Mouse (Mus musculus) hindbrain, embryonic 14.5 days (tissue): ENCODE results near the gene Six3. TPM values are rescaled to one million over a fixed set of nuclear protein-coding genes. Genes with fewer than 3 reads are reported as not detected.

ENCODE experiments used
- ATAC-seq: fragments of 200-750 bp; cut with Nextera tagmentation; 2 replicates; pipeline ENCODE4 v1.8.0; 2017; ENCODE audit warnings: moderate number of reproducible peaks, mild to moderate bottlenecking, moderate TSS enrichment, moderate library complexity; ENCODE audit not compliant: low FRiP score
- DNase-seq: peaks from one replicate; pipeline ENCODE4 v3.0.0-alpha.2; 2015; ENCODE audit warnings: low spot score
- H3K27ac ChIP-seq: fragments of 300-500 bp; sonication (generic); 2 replicates; pipeline ENCODE4 v1.5.1; 2014; ENCODE audit warnings: mild to moderate bottlenecking, moderate library complexity
- H3K27me3 ChIP-seq: fragments of 300-500 bp; sonication (generic); 2 replicates; pipeline ENCODE4 v1.6.1; 2014; ENCODE audit warnings: mild to moderate bottlenecking, low read length, mixed read lengths; ENCODE audit not compliant: control insufficient read depth, insufficient read depth
- H3K36me3 ChIP-seq: fragments of 300-500 bp; sonication (generic); replicated peaks from 2 replicates; pipeline ENCODE4 v1.6.1; 2014; ENCODE audit not compliant: control insufficient read depth, insufficient read depth
- H3K4me1 ChIP-seq: fragments of 300-500 bp; sonication (generic); replicated peaks from 2 replicates; pipeline ENCODE4 v1.6.1; 2014; ENCODE audit warnings: antibody characterized with exemption, low read length, mixed read lengths; ENCODE audit not compliant: control insufficient read depth, insufficient read depth
- H3K4me2 ChIP-seq: fragments of 300-500 bp; sonication (generic); replicated peaks from 2 replicates; pipeline ENCODE4 v1.6.1; 2014; ENCODE audit warnings: mild to moderate bottlenecking, moderate library complexity
- H3K4me3 ChIP-seq: fragments of 300-500 bp; sonication (generic); replicated peaks from 2 replicates; pipeline ENCODE4 v1.5.1; 2014; ENCODE audit warnings: mild to moderate bottlenecking, low read length
- H3K9ac ChIP-seq: fragments of 300-500 bp; sonication (generic); 2 replicates; pipeline ENCODE4 v1.6.1; 2014
- H3K9me3 ChIP-seq: fragments of 300-500 bp; sonication (generic); 2 replicates; pipeline ENCODE4 v1.6.1; 2016; ENCODE audit warnings: low read length; ENCODE audit not compliant: control insufficient read depth
- WGBS: fragments of 180-500 bp; shearing (Covaris S2); extraction: QIAGEN DNeasy Blood & Tissue Kit; methylation state at CpG from one replicate; pipeline ENCODE4 v1.1.7; 2014; 5-methylcytosine and 5-hydroxymethylcytosine counted together
- polyA plus RNA-seq: library from polyadenylated mRNA; unstranded; fragments of >200 nt; fragmentation: Nextera tagmentation; extraction: Ambion mirVana; gene quantifications from 2 replicates; pipeline ENCODE4 v1.2.1, GENCODE M21; 2014

Six3 gene
- polyA plus RNA-seq, 1 experiment from 2014 or later, result not detected

DNA sequence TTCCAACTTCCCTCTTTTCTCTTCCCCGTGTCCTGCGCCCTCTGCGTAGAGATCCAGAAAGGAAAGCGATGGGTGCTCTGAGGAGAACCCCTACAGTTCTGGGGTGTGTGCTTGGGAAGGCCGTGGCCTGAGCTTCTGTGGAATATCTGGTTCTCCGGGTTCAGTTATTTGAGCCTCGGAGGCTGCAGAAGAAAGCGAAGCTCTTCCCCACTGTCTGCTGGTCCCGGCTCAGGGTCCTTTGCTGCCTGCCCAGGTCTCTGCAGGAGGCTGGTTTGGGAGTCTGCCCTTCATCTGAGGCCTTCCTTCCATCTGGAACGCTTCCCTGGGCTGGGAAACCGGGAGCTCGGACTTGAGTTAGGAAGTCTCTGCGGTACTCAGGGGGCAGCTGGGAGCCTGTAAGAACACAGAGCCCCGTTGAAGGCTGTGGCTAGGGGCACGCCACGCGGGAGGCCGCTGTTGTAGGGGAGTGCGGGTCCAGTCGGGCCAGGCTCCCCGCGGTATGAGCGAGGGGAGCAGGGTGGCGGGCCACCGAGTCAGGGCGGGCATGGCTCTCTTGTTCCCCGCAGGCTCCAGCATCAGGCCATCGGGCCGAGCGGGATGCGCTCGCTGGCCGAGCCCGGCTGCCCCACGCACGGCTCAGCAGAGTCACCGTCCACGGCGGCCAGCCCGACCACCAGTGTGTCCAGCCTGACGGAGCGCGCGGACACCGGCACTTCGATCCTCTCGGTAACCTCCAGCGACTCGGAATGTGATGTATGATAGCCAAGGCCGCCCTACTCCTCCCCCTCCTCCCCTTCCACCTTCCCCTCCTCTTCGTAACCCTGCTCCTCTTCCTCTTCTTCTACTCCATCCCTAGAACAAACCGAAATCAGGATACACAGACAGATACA is 10.0 kb downstream of the Six3 start:
- Histone ChIP-seq H3K4me3 (no peak overlapping the region), H3K36me3 (no peaks in the 10 kb centered on the region), H3K27ac (no peak overlapping the region), H3K27me3 (peaks cover 97% of the 10 kb centered on the region), H3K4me2 (no peak overlapping the region), H3K9ac (no peak overlapping the region), H3K4me1 (peaks cover 8% of the 10 kb centered on the region; the same call in 1 of the 2 replicates), H3K9me3 (no peaks in the 10 kb centered on the region)
- under 1% methylated on average over 51 of the region's 52 CpGs for WGBS
- no peak for DNase-seq
- ATAC-seq, result no peak

DNA sequence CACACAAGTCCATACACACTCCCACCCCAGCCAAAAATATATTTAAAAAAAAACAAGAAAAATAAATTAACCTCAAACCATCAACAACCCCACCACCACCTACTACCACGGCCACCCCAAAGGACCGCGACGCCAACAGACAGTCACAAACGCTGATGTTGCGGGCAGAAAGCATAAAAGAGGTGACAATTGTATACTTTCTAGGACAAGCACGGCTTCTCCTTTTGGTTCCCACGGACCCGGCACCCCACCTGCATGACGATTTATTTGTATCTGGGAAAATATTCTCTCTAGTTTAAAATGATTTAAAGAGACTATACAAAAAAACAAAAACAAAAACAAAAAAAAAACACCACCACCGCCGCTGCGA is 10.6 kb downstream of the Six3 start:
- Histone ChIP-seq H3K4me3 (no peak overlapping the region), H3K36me3 (no peaks in the 10 kb centered on the region), H3K27ac (no peak overlapping the region), H3K4me1 (peaks cover 8% of the 10 kb centered on the region; the same call in 1 of the 2 replicates), H3K9me3 (no peaks in the 10 kb centered on the region), H3K9ac (no peak overlapping the region), H3K4me2 (no peak overlapping the region), H3K27me3 (peaks cover 98% of the 10 kb centered on the region)
- DNase-seq, result no peak
- WGBS, result 1% methylated on average over 13 of the region's 13 CpGs
- no peak for ATAC-seq

DNA sequence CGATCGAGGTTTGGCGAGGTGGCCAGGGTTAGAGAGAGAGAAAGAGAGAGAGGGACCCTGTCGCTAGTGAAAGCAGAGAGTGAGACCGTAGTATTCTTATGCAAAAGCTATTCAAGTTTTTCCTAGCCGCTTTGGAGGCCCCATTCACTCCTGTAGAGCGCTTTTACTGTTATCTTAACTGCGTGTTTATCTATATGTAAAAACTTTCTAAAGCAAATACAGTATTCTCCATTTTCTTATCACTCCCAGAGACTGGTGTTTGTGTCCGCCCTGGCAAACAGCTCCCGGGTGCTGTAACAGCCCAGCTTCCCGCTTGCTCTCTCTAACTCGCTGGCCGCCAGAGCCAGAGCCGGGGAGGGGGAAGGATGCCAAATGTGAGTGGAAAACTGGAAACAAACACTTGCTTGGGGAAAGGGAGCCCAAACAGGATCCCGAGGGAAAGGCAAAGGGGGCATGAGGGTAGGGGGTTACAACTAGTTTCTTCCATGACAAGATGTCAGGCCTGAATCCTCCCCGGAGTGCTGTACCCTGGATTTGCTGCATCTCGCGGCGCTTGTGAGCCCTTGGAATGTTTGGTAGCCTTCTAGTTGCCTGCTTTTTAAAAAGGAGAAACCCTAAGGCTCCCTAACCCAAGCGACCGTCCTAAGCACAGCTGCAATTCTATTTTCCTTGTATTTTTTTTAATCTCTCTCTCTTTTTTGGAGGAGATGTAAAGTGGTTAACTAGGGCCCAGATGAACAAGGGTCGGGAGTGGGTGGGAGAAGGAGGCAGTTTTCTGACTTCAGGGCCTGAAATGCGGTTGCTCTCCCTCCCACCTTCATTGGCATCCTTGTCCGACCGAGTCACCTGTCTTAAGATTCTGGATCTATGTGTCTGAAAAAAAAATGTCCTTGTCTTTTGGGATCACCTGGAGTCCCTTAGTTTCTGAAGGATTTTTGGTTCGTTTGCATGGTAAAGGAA is 11.9 kb downstream of the Six3 start:
- Histone ChIP-seq H3K4me2 (no peak overlapping the region), H3K27me3 (peaks cover 98% of the 10 kb centered on the region), H3K36me3 (no peaks in the 10 kb centered on the region), H3K9me3 (no peaks in the 10 kb centered on the region), H3K4me3 (no peak overlapping the region), H3K4me1 (peaks cover 8% of the 10 kb centered on the region; the same call in 1 of the 2 replicates), H3K9ac (no peak overlapping the region), H3K27ac (no peak overlapping the region)
- under 1% methylated on average over 26 of the region's 26 CpGs for WGBS
- ATAC-seq, result no peak
- no peak for DNase-seq

- ATAC-seq (no peak), DNase-seq (no peak)
- Histone ChIP-seq H3K4me3 (no peak overlapping the region), H3K4me2 (no peak overlapping the region), H3K36me3 (no peaks in the 10 kb centered on the region), H3K9me3 (no peaks in the 10 kb centered on the region), H3K27me3 (peaks cover 98% of the 10 kb centered on the region), H3K27ac (no peak overlapping the region), H3K4me1 (peaks cover 6% of the 10 kb centered on the region; the same call in 1 of the 2 replicates), H3K9ac (no peak overlapping the region)
- 3% methylated on average over 14 of the region's 14 CpGs for WGBS
These were observed 12.9 kb downstream of the Six3 start for GRCm38 (mm10) chr17:85626091-85626860.

DNA sequence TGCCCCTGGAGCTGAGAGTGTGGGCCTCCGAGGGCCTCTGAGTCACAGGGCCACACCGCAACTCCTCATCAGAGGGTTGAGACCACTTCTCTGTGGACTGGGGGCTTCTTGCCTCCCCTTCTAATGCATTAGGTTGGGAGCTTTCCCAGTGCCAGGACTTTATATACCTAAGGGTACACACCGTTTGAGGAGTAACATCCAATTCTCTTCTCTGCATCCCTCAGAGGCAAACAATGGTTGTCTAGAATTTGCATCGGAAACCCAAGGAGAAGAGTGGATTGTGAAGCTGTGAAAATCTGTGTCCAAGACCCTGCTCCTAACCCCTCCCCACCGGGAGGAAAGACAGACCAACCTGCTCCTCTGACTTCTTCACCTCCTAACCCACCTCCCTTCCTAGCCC is 14.3 kb downstream of the Six3 start:
- no peak overlapping the region for H3K9ac ChIP-seq
- no peak for DNase-seq
- no peak overlapping the region for H3K27ac ChIP-seq
- H3K36me3 ChIP-seq, result no peaks in the 10 kb centered on the region
- no peaks in the 10 kb centered on the region for H3K4me1 ChIP-seq
- peaks cover 98% of the 10 kb centered on the region for H3K27me3 ChIP-seq
- no peak for ATAC-seq
- H3K4me3 ChIP-seq, result no peak overlapping the region
- no peak overlapping the region for H3K4me2 ChIP-seq
- no peaks in the 10 kb centered on the region for H3K9me3 ChIP-seq
- WGBS, result 43% methylated on average over 5 of the region's 5 CpGs

GRCm38 (mm10) chr17:85628811-85629210 is 15.4 kb downstream of the Six3 start:
- Histone ChIP-seq H3K4me2 (no peak overlapping the region), H3K9ac (no peak overlapping the region), H3K4me3 (no peak overlapping the region), H3K27me3 (peaks cover 93% of the 10 kb centered on the region), H3K27ac (no peak overlapping the region), H3K9me3 (no peaks in the 10 kb centered on the region), H3K4me1 (no peaks in the 10 kb centered on the region), H3K36me3 (no peaks in the 10 kb centered on the region)
- WGBS, result 6% methylated on average over 8 of the region's 8 CpGs
- DNase-seq, result no peak
- no peak for ATAC-seq

DNA sequence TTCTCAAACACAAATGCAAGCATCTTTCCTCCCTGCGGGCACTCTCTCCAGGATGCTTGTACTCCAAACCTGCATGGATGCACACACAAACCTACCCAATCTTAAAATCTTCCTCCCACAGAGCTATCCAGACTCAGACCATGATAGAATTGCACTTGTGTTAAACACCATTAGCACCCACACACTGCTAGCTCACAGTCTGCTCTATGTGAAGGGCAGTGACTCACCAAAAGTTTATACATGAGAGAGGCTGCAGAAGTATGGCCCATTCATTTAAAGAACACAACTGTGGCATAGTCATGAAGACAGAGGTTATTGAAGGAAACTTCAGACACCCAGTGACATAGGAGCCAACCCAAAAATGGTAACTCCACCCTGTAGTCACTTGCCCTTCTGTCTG is 16.0 kb downstream of the Six3 start:
- no peak overlapping the region for H3K9ac ChIP-seq
- H3K4me3 ChIP-seq, result no peak overlapping the region
- no peaks in the 10 kb centered on the region for H3K4me1 ChIP-seq
- no peak for DNase-seq
- WGBS, result 73% methylated on average over 1 of the region's 1 CpGs
- no peaks in the 10 kb centered on the region for H3K36me3 ChIP-seq
- ATAC-seq, result no peak
- no peak overlapping the region for H3K27ac ChIP-seq
- no peak overlapping the region for H3K4me2 ChIP-seq
- no peaks in the 10 kb centered on the region for H3K9me3 ChIP-seq
- peaks cover 94% of the 10 kb centered on the region for H3K27me3 ChIP-seq

GRCm38 (mm10) chr17:85630296-85631050 is 17.1 kb downstream of the Six3 start:
- H3K36me3 ChIP-seq, result no peaks in the 10 kb centered on the region
- H3K4me2 ChIP-seq, result no peak overlapping the region
- peaks cover 86% of the 10 kb centered on the region for H3K27me3 ChIP-seq
- no peak overlapping the region for H3K9ac ChIP-seq
- no peak overlapping the region for H3K27ac ChIP-seq
- H3K4me1 ChIP-seq, result no peaks in the 10 kb centered on the region
- no peaks in the 10 kb centered on the region for H3K9me3 ChIP-seq
- H3K4me3 ChIP-seq, result no peak overlapping the region
- DNase-seq (no peak), ATAC-seq (no peak)
- 48% methylated on average over 22 of the region's 22 CpGs for WGBS
